Mouse (Mus musculus) T-cell, adult 2 months (primary cell): ENCODE measurements around the gene Vps33b.

Experiments
- DNase-seq: peaks from one replicate; pipeline ENCODE4 v3.0.0; 2022; ENCODE audit warnings: low spot score

Gene Vps33b

DNA sequence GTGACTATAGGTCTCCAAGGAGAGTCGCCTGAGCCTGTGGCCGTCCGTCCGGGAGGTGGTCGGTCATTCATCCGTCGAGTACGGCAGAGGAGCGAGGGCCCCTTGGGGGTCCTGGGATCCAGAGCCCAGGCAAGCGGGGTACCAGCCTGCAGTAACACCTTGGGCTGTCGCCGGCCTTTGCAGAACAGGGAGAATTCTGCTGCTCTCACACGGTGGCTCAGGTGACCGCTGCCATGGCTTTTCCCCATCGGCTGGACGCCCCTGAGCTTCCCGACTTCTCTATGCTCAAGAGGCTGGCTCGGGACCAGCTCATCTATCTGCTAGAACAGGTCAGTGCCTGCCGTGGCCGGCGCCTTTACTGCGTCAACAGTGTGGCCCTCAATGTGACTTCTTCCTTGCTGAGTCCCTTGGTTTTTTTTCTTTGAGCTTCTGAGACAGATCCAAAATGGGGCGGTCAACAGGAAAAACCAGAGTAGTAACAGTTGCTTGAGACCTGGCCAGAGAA lies 354 bp downstream of the Vps33b start:
- DNase-seq: no peak

DNA sequence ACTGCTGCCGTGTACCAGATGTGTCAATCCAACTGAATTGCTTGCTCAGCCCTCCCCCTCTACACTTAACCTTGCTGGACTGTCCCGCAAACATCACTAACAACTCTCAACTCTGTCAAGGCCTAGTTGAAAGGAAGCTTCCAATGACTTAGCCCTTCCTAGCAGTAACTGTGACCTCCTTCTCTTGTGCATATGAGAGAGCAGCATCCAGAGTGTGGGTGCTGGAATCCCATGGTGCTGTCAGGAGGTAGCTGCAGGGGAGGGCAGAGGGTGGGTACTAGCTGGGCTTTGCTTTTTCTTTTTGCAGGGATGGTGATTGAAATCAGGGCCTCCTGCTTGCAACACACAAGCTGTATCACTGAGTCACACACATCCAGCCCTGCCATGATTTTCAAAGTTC lies 4.0 kb downstream of the Vps33b start:
- no peak for DNase-seq

DNA sequence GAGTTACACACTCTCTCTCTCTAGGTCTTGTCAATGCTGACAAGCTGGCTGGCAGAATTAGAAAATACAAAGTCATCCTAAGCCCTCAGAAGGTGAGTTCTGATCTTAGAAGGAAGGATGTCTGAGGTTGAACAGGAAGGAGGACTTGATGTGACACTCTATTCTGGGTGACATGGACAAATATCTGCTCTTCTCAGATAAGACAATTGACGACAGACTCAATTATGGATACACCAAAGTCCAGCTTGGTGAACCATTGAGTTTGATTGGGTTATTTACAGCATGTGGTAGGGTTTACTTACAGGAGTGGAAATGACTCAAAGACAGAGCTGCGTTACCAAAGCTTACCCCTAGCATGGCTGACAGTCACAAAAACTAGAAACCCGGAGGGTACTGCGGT lies 6.9 kb downstream of the Vps33b start:
- no peak for DNase-seq

DNA sequence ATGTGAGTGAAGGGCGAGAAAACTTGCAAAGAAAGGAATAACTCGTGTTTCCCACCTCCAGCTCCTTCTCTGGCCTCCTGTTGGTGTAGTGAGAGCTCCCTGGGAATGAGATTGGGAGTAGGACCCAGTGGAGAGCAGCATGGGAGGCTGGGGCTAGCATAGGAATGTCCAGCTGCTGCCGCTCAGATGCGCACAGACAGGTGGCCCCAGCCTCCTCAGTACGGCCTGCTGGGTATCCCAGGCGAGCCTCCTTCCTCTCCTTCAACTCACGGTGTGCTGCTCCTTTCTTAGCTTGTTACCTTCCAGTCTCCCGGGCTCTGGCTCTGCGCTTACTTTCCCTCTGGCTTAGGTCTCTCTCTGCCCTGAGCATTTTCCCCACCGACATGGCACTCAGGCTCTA lies 10.6 kb downstream of the Vps33b start:
- no peak for DNase-seq

DNA sequence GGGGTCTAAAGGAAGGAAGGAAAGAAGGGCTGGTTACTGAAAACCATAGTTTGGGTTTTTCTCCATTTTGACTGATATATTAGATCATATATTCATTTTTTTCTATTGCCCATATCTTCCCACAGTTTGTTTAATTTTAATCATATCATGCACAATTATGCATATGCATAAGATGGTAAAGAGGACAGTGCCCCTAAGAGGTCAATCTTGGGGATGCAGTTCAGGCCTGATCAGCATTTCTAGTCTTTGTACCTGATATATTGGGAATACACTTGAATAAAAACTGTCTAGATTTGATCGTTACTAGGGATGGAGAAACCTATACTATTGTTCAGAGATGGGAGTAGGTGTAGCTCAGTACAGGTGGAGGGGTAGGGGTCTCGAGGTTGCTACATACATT lies 11.5 kb downstream of the Vps33b start:
- DNase-seq: no peak

DNA sequence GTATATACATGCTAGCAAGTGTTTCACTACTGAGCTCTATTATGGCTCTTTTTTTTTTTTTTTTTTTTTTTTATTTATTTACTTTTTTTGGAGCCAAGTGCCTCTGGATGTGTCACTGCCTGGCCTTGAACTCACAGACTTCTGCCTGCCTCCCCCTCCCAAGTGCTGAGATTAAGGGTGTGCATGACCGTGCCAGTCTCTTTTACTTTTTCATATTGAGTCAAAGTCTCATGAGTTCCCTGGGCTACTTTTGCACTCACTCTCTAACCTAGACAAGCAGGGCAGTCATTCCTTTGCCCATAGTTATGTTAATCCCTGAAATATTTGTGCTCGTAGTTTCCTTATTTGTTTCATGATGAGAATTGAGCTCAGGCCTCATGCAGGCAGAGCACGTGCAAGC lies 12.2 kb downstream of the Vps33b start:
- no peak for DNase-seq

DNA sequence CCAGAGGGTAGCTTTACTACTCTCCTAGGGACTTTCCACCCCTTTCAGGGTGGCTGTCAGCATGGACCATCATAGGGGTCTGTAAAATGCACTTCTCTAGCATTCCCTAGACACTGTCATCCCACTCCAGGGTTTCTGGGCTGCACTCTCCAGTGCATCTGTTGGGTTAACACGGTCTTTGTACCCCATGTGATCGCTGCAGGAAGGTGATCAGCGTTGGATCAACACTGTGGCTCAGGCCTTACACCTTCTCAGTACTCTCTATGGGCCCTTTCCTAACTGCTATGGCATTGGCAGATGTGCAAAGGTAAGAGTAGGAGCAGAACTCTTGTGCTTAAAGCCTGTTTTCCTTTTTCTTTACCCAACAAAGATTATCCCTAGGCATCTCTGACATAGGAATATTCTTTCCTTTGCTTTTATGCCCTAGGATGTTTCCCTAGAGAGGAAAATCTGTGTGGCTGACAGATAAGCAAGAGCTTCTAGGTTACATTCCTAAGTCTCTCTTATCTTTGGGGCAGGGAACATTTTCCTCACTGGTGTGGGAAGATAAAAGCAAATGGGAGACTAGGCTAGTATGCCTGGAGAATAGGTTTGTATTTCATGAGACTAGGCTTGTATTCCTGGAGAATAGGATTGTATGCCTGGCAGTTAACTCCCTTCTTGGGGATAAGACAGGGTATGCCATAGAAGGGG lies 13.9 kb downstream of the Vps33b start:
- no peak for DNase-seq

DNA sequence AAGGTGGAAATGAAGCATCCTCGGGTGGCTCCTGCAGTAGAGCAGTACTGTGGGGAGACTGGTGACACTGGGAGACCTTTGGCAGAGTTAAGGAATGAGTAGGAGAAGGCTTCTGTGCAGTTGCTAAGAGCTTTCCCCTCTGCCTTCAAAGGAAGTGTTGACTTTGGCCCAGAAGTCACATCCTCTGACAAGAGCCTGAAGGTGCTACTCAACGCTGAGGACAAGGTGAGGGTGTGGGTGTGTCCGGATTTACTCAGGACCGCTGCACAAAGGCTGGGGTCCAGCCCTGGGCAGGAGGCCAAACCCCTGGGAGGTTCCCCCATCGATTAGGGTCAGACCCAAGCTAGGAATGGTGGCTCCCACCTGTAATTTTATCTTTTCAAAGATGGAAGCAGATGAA lies 14.9 kb downstream of the Vps33b start:
- no peak for DNase-seq

DNA sequence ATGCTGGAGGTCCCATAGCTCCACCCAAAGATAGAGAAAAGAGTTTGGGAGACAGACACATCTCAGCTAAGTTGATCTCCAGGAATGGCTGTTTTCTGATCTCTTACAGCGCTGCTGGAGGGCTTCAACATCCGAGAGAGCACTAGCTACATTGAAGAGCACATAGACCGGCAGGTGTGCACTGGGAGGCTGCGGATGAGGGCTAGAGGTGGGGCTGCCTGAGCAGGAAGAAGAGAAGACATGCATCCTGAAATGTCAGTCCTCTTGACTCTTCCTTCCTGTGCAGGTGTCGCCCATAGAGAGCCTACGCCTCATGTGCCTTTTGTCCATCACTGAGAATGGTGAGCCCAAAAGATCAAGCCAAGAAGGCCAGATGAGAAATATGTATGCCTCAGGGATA lies 16.3 kb downstream of the Vps33b start:
- no peak for DNase-seq

DNA sequence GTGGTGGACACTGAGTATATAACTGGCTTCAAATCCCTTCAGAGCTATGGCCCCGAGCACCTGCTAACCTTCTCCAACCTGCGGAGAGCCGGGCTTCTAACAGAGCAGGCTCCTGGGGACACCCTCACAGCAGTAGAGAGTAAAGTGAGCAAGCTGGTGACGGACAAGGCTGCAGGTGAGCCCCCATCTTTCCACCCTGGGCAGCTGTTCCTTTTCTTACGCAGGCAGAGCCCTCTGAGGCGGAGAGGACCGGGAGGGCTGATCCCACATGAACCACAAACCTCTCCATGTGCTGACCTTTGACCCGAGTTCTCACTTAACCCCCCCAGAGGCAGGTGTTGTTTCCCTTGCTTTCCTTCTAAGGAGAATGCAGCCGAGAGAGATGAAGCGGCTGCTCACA lies 18.3 kb downstream of the Vps33b start:
- no peak for DNase-seq

DNA sequence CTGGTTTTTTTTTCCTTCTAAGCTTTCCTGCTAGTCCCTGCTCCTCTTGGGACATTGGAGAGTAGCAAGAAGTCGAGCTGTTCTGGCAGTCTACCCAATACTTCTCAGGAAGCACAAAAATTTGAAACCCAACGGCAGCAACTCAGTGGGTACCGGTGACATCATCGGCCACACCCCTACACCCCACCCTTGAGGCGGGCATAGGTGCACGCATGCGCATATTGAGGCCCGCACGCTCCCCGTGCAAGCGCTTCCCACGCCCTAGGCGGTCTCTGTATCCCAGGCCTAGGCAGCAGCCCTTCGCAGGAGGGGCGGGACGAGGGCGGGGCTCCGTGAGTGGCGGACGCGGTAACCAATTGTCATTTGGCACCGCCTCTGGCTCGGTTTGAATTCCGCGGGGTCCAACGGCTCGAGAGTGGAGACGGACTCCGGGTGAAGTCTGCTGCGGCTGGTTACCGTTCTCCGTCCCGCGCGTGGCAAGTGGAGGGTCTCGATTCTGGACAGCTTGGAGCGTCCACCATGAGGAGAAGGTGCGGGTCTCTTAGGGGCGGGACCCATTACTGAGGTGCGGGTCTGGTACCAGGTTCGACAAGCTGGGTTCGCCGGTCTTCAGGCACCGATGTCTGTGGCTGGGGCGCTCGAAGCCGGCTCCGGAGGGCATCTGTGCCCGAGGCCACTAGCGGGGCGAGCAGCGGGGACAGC lies 24.8 kb downstream of the Vps33b start, which contains the start of gene Prc1:
Prc1 (plus strand) TSS at position 389 of the 702 bp plus-strand sequence.
- DNase-seq: peak; percentile 99

DNA sequence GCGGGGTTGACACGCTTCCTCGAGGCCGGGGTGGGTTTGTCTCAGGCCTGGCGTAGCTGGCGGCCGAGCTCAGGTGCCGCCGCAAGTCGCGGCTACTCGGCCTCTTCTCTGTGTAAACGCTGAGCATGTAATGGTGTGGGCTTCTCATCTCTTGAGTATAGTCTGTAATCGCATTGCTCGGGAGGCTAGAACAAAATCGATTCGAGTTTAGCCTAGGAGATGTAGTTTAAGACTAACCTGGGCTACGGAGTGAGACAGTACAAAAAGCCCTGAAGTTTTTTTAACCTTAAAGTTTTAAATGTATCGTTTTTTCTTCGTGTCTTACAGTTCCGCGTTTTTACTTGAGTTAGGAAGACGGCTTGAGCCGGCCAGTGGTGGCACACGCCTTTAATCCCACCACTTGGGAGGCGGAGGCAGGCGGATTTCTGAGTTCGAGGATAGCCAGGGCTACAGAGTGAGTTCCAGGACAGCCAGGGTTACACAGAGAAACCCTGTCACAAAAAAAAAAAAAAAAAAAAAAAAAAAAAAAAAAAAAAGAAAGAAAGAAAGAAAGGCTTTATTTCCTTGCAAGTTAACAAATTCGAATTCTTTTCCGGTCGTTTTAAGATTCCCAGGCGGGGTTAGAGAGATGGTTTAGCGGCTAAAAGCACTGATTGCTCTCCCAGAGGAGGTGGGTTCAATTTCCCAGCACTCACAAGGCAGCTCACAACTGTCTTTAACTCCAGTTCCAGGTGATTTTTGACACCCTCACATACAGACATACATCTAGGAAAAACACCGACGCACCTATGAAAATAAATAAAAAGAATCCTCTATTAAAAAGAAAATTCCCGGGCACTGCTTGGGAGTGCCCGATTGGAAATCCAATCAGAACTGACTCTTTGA lies 25.6 kb downstream of the Vps33b start:
- DNase-seq: no peak

DNA sequence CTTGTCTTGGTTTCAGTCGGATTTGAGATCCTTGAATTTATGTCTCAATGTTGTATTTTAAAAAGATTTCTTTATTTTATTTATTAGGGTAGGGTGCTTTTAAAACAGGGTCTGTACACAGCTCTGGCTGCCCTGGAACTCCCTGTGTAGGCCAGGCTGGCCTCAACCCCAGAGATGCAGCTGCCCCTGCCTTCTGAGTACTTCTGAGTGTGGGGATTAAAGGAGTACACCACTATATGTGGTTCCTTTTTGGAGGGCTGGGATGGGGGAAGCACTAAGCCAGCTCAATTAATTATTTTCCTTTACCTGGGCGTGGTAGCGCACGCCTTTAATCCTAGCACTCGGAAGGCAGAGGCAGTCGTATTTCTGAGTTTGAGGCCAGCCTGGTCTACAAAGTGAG lies 27.0 kb downstream of the Vps33b start:
- no peak for DNase-seq

DNA sequence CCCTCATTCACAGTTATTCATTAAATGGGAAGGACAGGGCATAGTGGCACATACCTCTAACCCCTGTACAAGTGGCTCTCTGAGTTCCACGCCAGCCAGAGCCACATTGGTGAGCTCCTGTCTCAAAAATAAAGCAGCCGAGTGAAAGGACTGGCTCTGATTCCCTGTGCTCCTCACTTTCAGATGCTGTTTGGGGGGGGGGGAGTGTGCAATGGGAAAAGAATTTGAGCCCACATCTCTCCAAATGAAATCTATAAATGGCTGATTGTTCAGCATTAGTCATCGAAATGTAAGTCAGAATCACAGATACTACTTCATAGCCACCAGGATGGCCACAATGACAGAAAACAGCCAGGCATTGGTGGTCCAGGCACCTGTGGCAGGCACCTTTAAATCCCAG lies 27.6 kb downstream of the Vps33b start:
- no peak for DNase-seq

DNA sequence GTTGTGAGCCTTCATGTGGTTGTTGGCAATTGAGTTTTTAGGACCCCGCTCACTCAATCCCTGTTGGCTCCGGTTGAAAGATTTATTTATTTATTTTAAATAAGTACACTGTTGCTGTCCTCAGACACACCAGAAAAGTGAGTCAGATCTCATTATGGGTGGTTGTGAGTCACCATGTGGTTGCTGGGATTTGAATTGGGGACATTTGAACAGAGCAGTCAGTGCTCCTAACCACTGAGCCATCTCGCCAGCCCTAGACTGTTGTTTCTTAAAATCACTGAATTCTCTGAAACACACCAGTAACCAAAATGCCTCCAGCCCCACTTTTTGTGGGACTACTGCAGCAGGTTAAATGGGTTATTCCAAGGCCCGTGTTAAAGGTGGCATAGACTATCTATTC lies 29.3 kb downstream of the Vps33b start:
- no peak for DNase-seq

DNA sequence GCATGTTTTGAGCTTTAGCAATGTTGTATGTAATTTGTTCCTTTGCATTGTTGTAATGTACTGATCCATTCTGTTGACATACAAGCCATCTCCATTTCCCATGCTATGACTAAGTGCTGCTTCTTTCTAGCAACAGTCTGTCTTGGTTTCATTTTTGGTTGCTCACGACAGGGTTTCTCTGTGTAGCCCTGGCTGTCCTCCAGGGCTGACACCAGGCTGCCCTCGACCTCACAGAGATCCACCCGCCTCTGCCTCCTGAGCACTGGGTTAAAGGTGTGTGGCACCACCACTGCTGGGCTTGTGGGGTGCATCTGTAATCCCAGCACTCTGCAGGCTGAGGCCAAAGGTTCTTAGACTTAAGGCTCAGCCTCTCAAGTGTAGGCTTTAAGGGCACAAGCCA lies 30.1 kb downstream of the Vps33b start:
- DNase-seq: no peak

DNA sequence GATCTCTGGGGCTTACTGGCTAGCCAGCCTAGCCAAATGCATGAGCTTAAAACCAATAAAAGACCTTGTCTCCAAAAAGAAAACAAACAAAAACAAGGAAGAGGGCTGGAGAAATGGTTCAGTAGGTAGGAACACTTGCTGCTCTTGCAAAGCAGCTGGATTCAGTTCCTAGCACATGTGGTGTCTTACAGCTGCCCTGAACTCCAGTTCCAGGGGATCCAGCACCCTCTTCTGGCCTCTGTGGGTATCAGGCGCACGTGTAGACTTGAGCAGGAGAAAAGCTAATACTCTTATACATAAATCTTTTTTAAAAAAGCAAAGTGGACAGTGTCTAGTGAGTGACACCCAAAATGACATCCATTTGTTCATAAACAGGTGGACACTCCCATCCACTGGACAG lies 32.1 kb downstream of the Vps33b start:
- DNase-seq: no peak

DNA sequence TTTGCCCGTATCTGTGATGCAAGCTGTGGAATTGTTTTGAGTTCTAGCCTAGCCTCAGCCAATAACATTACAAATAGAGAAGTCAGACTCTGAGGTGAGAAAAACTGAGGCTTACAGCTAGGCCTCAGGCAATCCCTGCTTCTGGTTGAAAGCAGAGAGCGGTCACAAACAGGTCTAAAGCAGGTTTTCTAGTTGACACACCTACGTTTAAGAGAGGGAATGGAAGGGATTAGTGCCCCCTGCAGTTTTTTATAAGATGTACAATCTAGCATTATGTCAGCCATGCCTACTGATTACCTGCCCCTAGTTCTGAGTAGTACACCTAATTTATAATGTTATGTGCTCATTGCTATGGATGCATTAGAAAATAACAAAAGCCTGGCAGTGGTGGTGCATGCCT lies 38.3 kb downstream of the Vps33b start:
- DNase-seq: no peak

DNA sequence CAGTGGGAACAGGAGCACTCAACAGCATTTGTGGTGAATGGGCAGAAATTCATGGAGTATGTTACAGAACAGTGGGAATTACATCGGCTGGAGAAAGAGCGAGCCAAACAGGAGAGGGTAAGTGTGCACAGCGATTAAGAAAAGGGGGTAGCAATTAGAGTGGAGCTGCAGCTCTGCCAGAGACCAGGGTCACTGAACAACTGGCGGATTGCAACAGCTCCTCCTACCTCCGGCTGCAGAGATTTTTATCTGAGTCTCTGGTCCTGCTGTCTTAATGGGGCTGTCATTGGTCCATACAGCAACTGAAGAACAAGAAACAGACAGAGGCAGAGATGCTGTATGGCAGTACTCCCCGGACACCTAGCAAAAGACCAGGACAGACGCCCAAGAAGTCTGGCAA lies 41.3 kb downstream of the Vps33b start:
- no peak for DNase-seq

DNA sequence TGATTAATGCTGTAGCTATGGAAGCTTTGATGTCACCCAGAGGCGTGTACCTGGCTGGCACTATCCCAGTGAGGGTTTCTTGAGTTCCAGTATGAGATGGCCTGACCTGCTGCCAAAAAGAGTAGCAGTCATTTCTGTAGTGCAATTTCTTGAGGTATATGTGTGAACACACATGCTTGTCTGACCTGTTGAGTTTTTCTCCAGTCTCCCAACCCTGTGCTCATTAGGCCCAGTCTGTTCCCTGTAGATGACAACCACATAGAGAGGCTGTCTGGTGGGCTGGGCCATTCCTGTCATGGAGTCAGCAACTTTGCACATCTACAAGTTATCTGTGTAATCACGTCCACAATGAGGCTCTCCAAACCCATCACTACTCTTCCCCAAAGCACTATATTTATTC lies 46.3 kb downstream of the Vps33b start:
- no peak for DNase-seq

DNA sequence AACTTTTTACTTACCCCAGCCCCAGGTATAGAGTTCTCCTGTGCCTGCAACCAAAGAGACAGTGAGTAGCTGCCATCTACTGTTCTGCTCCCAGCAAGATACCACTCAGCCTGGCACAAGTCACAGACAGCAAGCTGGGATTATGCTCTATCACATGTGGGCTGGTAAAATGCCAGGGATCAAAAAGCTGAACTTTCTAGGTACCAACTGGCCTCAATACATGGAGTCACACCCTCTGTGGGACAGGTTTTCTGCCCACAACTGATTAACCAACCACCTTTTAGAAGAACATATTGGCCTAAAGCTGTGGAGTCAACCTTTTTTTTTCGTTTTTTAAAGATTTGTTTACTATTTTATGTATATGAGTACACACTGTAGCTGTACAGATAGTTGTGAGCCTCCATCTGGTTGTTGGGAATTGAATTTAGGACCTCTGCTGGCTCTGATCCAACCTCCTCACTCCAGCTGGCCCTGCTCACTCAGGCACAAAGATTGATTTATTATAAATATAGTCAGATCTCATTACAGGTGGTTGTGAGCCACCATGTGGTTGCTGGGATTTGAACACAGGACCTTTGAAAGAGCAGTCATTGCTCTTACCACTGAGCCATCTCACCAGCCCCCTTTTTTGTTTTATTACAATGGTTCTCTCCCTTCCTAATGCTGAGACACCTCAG lies 48.1 kb downstream of the Vps33b start:
- no peak for DNase-seq

DNA sequence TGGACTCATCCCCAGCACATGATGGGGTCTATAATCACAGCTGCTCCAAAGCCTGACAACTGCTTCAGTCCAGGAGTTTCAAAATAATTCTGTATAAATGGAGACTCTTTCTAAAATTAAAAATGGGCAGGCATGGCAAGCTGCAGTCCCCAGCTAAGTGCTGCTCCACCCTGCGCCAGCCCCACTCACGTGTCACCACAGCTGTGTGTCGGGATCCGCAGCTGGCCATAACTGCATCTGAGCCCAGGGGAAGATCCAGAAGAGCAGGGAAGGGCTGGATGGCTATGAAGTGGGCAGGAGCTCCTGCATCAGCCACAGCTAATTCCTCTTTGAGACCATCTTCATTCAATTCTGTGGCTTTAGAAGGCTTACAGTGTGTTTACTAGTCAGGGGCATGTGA lies 49.2 kb downstream of the Vps33b start:
- DNase-seq: no peak
